Mouse (Mus musculus): ENCODE measurements around the gene 6430548M08Rik. TPM values are rescaled to one million over a fixed set of nuclear protein-coding genes. Genes with fewer than 3 reads are reported as not detected.

Gene 6430548M08Rik
- polyA plus RNA-seq, 1 experiment from 2014 or later = 5.8 TPM

DNA sequence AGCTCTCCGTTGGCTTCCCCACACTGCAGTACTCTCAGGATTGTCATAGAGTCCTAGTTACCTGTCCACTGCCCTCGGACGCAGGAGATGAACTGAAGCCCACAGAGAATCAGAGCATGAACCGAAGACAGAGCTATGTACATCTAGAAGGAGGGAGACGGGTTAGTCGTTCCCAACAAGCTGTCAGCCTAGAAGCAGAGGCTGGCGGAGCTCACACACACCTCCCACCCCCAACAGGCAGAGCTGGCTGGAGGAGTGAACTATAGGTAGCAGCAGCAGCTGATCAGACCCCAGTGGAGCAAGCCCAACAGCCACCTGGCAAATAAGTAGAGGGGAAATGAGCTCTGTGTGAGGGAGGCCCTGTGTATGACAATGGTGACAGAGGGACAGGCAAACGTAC, 29.2 kb upstream of the 6430548M08Rik start:
- Histone ChIP-seq H3K27ac (no peak overlapping the region), H3K4me2 (no peak overlapping the region), H3K9me3 (replicated peaks) (no peaks in the 10 kb centered on the region), H3K9ac (no peak overlapping the region), H3K4me1 (no peaks in the 10 kb centered on the region), H3K36me3 (peaks cover 82% of the 10 kb centered on the region), H3K4me3 (replicated peaks) (no peak overlapping the region), H3K27me3 (no peaks in the 10 kb centered on the region)
- 89% methylated on average over 8 of the region's 8 CpGs for WGBS
- ATAC-seq (replicated peaks; ENCODE audit: low FRiP score) = no peak

DNA sequence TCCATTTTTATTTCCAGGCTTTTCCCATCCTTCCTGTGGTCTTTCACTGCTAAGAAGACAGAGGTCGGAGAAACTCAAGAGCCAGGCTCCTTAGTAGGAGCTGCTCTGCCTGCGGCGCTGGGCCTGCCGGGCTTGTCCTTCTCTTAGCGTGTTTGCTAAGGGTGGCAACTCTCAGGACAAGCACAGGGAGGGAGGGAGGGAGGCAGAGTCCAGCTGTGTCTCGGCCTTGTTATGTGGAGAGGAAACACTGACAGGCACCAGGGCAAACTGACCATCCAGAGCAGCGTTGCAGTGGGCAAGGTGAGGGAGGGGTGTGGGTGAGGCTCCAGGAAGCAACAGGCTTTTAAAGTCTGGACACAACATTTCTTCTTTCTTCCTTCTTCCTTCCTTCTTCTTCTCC, 24.4 kb upstream of the 6430548M08Rik start:
- Histone ChIP-seq H3K27ac (no peak overlapping the region), H3K9me3 (replicated peaks) (no peaks in the 10 kb centered on the region), H3K9ac (no peak overlapping the region), H3K4me2 (no peak overlapping the region), H3K4me1 (no peaks in the 10 kb centered on the region), H3K36me3 (peaks cover 79% of the 10 kb centered on the region), H3K27me3 (no peaks in the 10 kb centered on the region), H3K4me3 (replicated peaks) (no peak overlapping the region)
- ATAC-seq (replicated peaks; ENCODE audit: low FRiP score) = no peak
- WGBS = 75% methylated on average over 7 of the region's 7 CpGs

DNA sequence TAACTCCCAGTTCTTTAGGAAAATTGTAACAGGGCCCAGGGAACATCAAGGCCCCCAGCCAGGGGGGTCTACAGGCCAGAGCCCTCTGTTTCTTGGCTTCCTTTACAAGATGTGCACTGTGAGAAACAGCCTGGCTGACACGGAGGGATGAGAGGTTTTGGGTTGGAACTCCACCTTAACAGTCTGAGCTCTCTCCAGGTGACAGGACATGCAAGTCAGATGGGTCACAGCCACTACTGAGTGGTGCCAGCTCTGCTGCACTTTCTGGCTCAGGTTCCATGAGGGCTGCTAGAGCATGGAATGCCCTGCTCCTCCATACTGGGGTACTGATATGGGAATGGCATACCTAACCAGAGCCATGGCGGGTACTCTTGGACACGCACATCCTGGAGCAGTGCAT, 22.9 kb upstream of the 6430548M08Rik start:
- H3K4me2 ChIP-seq = no peak overlapping the region
- no peaks in the 10 kb centered on the region for H3K9me3 ChIP-seq (replicated peaks)
- no peaks in the 10 kb centered on the region for H3K27me3 ChIP-seq
- 94% methylated on average over 3 of the region's 3 CpGs for WGBS
- peaks cover 64% of the 10 kb centered on the region for H3K36me3 ChIP-seq
- H3K4me3 ChIP-seq (replicated peaks) = no peak overlapping the region
- no peaks in the 10 kb centered on the region for H3K4me1 ChIP-seq
- H3K27ac ChIP-seq = no peak overlapping the region
- ATAC-seq (replicated peaks; ENCODE audit: low FRiP score) = no peak
- no peak overlapping the region for H3K9ac ChIP-seq

DNA sequence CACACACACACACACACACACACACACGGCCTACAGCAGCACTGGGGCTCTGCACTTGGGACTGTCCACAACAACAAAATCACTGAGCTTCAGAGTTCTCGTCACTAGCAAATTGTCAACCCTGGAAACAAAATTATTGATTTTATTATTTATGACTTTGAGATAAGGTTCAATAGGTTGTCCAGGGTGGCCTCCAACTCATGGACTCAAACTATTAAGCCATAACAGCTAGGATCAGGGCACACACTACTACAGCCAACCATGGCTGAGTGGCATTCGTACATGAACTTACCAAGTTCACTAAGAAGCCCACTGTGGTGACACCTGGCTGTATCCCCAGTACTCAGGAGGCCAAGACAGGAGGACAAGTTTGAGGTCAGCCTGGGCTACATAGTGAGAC, 20.8 kb upstream of the 6430548M08Rik start:
- no peak overlapping the region for H3K27ac ChIP-seq
- H3K4me2 ChIP-seq = no peak overlapping the region
- 95% methylated on average over 3 of the region's 3 CpGs for WGBS
- H3K4me1 ChIP-seq = 0 out of 2 replicates have a peak, but pooled peaks cover 3% of the 10 kb centered on the region
- no peak for ATAC-seq (replicated peaks; ENCODE audit: low FRiP score)
- H3K4me3 ChIP-seq (replicated peaks) = no peak overlapping the region
- no peaks in the 10 kb centered on the region for H3K27me3 ChIP-seq
- peaks cover 44% of the 10 kb centered on the region for H3K36me3 ChIP-seq
- no peaks in the 10 kb centered on the region for H3K9me3 ChIP-seq (replicated peaks)
- H3K9ac ChIP-seq = no peak overlapping the region

DNA sequence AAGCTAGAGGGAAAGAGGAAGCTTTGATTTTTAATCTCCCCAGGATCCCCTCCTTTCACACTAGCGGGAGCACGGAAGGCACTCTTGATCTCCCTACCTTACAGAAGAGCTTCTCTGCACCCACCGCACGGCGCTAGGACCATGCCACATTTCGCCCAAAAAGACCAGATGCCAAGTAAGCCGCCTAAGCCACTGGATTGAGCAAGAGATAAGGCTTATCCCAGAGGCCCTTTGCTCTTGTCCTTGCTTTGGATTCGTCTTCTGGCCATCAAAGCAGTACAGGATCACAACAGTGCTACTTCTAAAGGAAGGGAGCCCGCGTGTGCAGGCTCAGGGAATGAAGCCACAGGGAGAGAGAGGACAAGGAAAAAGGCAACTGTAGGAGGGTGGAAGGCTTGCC, 19.2 kb upstream of the 6430548M08Rik start:
- no peak overlapping the region for H3K9ac ChIP-seq
- ATAC-seq (replicated peaks; ENCODE audit: low FRiP score) = no peak
- no peak overlapping the region for H3K4me3 ChIP-seq (replicated peaks)
- no peak overlapping the region for H3K4me2 ChIP-seq
- 91% methylated on average over 10 of the region's 10 CpGs for WGBS
- no peaks in the 10 kb centered on the region for H3K27me3 ChIP-seq
- peaks cover 37% of the 10 kb centered on the region for H3K36me3 ChIP-seq
- H3K4me1 ChIP-seq = peaks cover 8% of the 10 kb centered on the region
- no peaks in the 10 kb centered on the region for H3K9me3 ChIP-seq (replicated peaks)
- H3K27ac ChIP-seq = no peak overlapping the region

DNA sequence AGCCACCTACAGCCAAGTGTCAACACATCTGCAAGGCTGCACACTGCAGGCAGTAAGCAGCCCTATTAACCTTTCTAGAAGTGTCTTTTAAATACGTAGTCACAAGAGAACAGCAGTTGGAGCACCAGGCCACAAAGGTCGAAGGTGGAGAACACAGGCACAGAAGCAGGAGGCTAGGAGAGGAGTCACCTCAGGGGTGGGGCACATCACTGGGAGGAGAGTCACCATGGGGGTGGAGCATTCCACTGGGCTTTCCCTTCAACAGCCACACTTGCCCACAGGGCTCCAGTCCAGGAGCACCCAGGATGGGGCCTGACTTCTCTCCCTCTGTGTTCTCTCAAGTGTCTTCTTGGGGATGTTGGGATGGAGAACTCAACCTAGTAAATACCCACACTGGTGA, 17.5 kb upstream of the 6430548M08Rik start:
- H3K36me3 ChIP-seq = peaks cover 22% of the 10 kb centered on the region
- H3K4me2 ChIP-seq = no peak overlapping the region
- WGBS = 66% methylated on average over 2 of the region's 2 CpGs
- no peaks in the 10 kb centered on the region for H3K9me3 ChIP-seq (replicated peaks)
- no peak overlapping the region for H3K9ac ChIP-seq
- peaks cover 16% of the 10 kb centered on the region for H3K4me1 ChIP-seq
- ATAC-seq (replicated peaks; ENCODE audit: low FRiP score) = no peak
- H3K27me3 ChIP-seq = no peaks in the 10 kb centered on the region
- no peak overlapping the region for H3K4me3 ChIP-seq (replicated peaks)
- H3K27ac ChIP-seq = no peak overlapping the region

DNA sequence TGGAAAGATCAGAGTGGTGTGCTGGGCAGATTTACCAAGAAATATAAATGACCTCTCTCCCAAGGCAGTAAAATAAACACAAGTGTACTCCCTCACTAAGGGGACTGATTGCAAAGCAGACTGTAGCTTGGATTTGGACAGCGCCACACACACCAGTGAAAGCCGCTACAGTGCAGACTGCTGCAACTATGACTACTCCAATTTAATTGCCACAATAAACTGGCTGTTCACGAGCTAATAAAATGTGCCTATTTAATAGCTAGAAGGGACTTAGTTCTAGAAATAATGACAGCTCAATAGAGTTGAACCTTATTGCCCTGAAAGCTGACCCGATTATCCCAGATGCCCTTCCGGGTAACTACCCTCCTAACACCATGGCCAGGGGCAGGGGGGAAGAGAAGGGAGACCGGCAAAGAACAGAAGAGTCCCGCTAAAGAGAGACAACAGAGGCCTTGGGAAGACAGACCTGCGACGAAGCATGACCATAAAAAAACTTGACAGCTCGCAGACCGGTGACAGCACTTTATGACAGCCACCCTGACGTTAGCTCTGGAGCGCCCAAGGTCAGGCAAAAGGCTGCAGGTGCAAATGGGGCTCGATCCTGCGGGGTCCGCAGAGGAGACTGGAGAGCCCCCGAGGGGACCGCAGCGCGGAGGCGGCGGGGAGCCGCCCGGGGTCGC, 13.4 kb upstream of the 6430548M08Rik start:
- H3K27me3 ChIP-seq = no peaks in the 10 kb centered on the region
- WGBS = 3% methylated on average over 25 of the region's 25 CpGs
- H3K4me1 ChIP-seq = peaks cover 41% of the 10 kb centered on the region
- H3K4me2 ChIP-seq = peak overlapping the region; percentile 82
- H3K9ac ChIP-seq = peak overlapping the region; percentile 95
- H3K9me3 ChIP-seq (replicated peaks) = no peaks in the 10 kb centered on the region
- no peak for ATAC-seq (replicated peaks; ENCODE audit: low FRiP score)
- peak overlapping the region; percentile 97 for H3K27ac ChIP-seq
- no peaks in the 10 kb centered on the region; the same call in 1 of the 2 replicates for H3K36me3 ChIP-seq
- peak overlapping the region; percentile 97 for H3K4me3 ChIP-seq (replicated peaks)

DNA sequence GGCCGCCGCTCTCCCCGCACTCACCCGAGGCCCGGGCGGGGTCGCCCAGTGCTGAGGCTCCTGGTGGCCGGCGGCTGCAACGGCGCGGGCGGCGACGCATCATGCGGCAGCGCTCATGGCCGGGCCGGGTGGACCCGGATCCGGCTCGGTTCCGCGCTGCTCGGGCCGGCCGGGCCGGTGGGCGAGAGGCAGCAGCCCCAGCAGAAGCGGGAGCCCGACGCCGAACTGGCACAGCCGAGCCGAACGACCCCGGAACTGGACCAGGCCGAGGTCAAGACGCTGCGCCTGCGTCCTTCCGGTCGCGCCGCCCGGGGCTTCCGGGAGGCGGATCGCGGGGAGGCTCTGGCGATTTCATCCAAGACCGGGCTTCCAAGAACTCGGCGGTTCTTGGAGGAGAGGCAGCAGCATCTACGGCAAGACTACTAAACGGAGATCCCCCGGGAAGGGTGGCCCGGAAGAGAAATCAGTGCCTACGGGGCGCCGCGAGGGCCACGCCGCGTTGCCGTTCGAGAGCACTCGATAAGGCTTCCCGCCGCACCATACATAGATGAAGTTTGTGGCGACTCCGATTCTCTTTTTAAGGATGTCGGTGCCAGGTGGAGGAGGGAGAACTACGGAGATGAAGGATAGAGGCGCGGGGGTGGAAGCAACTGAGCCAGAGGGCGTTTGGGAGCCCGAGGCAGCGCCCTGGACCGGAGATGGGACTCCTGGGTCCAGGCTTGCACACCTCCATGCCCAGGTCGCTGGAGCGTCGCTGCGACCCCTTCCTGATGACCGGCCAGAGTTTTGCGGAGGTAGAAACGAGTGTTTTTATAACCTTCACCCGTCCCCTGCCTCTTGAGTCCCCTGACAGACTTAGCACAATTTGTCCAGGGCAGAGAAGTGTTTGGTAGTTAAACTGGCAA, 12.6 kb upstream of the 6430548M08Rik start, which contains the start of gene Zdhhc7:
Zdhhc7 (minus strand) TSS at position 415 of the 905 bp plus-strand sequence.
- under 1% methylated on average over 88 of the region's 88 CpGs for WGBS
- no peaks in the 10 kb centered on the region for H3K9me3 ChIP-seq (replicated peaks)
- peak within 1 kb of the TSS; percentile 97 for H3K4me3 ChIP-seq (replicated peaks)
- peaks cover 45% of the 10 kb centered on the region for H3K4me1 ChIP-seq
- H3K36me3 ChIP-seq = no peaks in the 10 kb centered on the region; the same call in 1 of the 2 replicates
- H3K4me2 ChIP-seq = peak within 1 kb of the TSS; percentile 82
- H3K27ac ChIP-seq = peak within 1 kb of the TSS; percentile 97
- no peaks in the 10 kb centered on the region for H3K27me3 ChIP-seq
- peak within 1 kb of the TSS; percentile 95 for H3K9ac ChIP-seq
- ATAC-seq (replicated peaks; ENCODE audit: low FRiP score) = peak; percentile 71

DNA sequence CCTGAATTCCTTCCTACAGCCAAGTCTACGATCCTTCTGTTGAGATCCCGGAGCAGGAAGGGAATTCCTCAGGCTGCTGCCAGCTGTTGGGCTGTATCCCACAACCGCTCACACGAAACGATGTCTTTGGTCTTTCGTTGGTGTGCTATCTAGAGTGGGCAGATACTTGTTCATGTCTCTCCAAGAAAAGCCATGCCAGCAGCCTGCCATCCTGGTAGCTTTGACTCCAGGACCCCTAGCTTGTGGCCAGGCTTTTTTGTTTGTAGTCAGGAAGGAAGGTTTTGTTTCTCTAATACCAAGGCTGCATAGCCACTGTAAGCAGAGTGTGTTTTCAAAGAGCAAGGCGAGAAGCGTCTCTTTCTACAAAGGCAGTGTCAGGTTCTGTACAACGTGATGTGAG, 10.0 kb upstream of the 6430548M08Rik start:
- Histone ChIP-seq H3K4me2 (no peak overlapping the region), H3K4me3 (replicated peaks) (no peak overlapping the region), H3K36me3 (peaks cover 3% of the 10 kb centered on the region; the same call in 1 of the 2 replicates), H3K27ac (peak overlapping the region; percentile 62), H3K4me1 (peaks cover 42% of the 10 kb centered on the region), H3K27me3 (no peaks in the 10 kb centered on the region), H3K9me3 (replicated peaks) (no peaks in the 10 kb centered on the region), H3K9ac (no peak overlapping the region)
- 86% methylated on average over 9 of the region's 9 CpGs for WGBS
- ATAC-seq (replicated peaks; ENCODE audit: low FRiP score) = no peak

DNA sequence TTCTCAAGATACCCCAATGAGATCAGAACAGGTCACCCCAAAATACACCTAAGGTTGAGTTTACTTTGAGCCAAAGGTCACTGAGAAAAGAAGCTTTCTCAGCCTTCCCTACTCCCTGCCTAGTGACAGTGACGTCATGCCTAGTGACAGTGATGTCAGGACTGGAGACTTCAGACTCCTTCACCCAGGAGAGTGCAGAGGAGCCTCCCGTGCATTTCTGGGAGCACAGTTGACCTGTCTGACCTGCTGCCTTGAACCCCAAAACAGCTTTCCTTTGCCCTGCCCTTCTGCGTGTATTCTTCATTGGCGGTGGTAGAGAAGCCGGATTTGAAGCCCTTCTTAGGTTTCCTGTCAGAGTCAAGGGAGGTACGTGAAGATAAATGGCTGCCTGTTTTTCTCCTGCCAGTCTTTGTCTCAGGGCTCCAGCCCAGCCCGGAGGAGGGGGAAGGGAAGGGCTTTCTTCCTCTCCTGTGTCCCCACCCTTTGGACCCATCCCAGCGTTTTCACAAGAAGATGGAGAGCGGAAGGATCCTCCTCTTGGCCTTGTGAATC, 9.2 kb upstream of the 6430548M08Rik start:
- H3K4me1 ChIP-seq = peaks cover 37% of the 10 kb centered on the region
- no peak overlapping the region for H3K9ac ChIP-seq
- no peak overlapping the region for H3K4me2 ChIP-seq
- H3K4me3 ChIP-seq (replicated peaks) = no peak overlapping the region
- WGBS = 48% methylated on average over 9 of the region's 9 CpGs
- peaks cover 3% of the 10 kb centered on the region; the same call in 1 of the 2 replicates for H3K36me3 ChIP-seq
- ATAC-seq (replicated peaks; ENCODE audit: low FRiP score) = no peak
- peak overlapping the region; percentile 62 for H3K27ac ChIP-seq
- no peaks in the 10 kb centered on the region for H3K9me3 ChIP-seq (replicated peaks)
- H3K27me3 ChIP-seq = no peaks in the 10 kb centered on the region

DNA sequence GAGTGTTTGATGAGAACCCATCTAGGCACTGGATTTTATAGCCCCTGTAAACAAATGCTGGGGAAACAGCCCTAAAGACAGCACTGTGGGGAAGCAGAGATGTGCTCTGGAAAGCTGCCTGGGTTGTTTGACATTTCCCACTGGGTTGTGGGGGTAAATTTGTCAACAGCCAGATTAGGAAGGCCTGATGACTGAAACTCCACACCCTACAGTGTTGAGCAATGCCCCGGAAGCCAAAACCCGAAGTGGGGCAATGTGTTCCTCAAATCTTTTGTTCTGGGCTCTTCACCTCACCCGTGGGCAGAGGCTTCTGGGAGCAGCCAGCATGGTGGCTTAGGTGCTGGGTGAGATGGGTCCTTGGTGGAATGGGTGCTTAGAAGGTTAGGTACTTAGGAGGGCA, 4.8 kb upstream of the 6430548M08Rik start:
- no peaks in the 10 kb centered on the region for H3K9me3 ChIP-seq (replicated peaks)
- no peak overlapping the region for H3K4me2 ChIP-seq
- H3K27me3 ChIP-seq = peaks cover under 1% of the 10 kb centered on the region
- H3K36me3 ChIP-seq = peaks cover 3% of the 10 kb centered on the region; the same call in 1 of the 2 replicates
- no peak for ATAC-seq (replicated peaks; ENCODE audit: low FRiP score)
- no peak overlapping the region for H3K27ac ChIP-seq
- WGBS = 21% methylated on average over 3 of the region's 3 CpGs
- no peak overlapping the region for H3K9ac ChIP-seq
- H3K4me3 ChIP-seq (replicated peaks) = no peak overlapping the region
- H3K4me1 ChIP-seq = peaks cover 15% of the 10 kb centered on the region

DNA sequence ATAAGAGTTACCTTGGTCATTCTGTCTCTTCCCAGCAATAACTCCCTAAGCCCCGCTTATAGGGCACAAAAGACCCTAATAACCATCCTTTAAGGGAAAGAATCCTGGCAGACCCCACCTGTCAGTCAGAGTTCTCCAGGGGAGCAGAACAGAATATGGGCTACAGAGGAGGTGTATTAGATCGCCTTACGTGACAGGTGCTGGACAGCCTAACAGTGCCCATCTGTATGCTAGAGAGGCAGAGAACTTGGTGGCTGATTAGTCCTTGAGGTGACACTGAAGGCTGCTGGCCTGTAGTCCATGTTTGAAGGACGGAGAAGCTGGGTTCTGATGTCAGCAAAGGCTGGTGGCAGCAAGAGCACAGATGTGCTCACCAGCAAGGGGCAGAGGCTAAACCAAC, 3.0 kb upstream of the 6430548M08Rik start:
- Histone ChIP-seq H3K4me3 (replicated peaks) (no peak overlapping the region), H3K27ac (no peak overlapping the region), H3K4me2 (no peak overlapping the region), H3K4me1 (peaks cover 20% of the 10 kb centered on the region), H3K27me3 (peaks cover 19% of the 10 kb centered on the region), H3K36me3 (0 out of 2 replicates have a peak, but pooled peaks cover 3% of the 10 kb centered on the region), H3K9ac (no peak overlapping the region), H3K9me3 (replicated peaks) (no peaks in the 10 kb centered on the region)
- WGBS = 77% methylated on average over 4 of the region's 4 CpGs
- ATAC-seq (replicated peaks; ENCODE audit: low FRiP score) = no peak

Measured in kidney, embryonic 15.5 days (tissue).